Mouse (Mus musculus) MEL (cell line): ENCODE data around the gene Dtl. TPM values are rescaled to one million over a fixed set of nuclear protein-coding genes. Genes with fewer than 3 reads are reported as not detected.

ENCODE experiments used
- DNase-seq: peaks from one replicate; pipeline ENCODE4 v3.0.0; 2011; ENCODE audit warnings: low read depth, low spot score
- H3K27ac ChIP-seq: 2 replicates; pipeline ENCODE4 v1.5.1; 2012; ENCODE audit warnings: low read depth, mild to moderate bottlenecking, control low read depth, low read length, moderate library complexity; ENCODE audit not compliant: control insufficient read depth
- H3K27me3 ChIP-seq, 2 experiments: fragments of 150-350 bp in 1 of 2; sonication (generic) in 1 of 2; 2 replicates each; pipeline ENCODE4 v1.6.1; 2012; ENCODE audit warnings: low read length in 2 of 2, mild to moderate bottlenecking in 2 of 2, improper control_type of control experiment in 1 of 2, moderate library complexity in 1 of 2; ENCODE audit not compliant: insufficient read depth in 2 of 2, control insufficient read depth in 1 of 2
- H3K36me3 ChIP-seq, 2 experiments: 2 replicates each; pipeline ENCODE4 v1.6.1; 2012 to 2014; ENCODE audit warnings: low read length in 2 of 2, improper control_type of control experiment in 1 of 2, inconsistent platforms in 1 of 2, mild to moderate bottlenecking in 1 of 2; ENCODE audit not compliant: insufficient read depth in 2 of 2, control insufficient read depth in 1 of 2
- H3K4me1 ChIP-seq, 2 experiments: fragments of 150-350 bp in 1 of 2; sonication (generic) in 1 of 2; 2 replicates each; pipeline ENCODE4 v1.6.1; 2012; ENCODE audit warnings: low read length in 2 of 2, improper control_type of control experiment in 1 of 2, mild to moderate bottlenecking in 1 of 2; ENCODE audit not compliant: insufficient read depth in 2 of 2, control insufficient read depth in 1 of 2
- H3K4me3 ChIP-seq, 2 experiments: fragments of 150-350 bp in 1 of 2; sonication (generic) in 1 of 2; 2 replicates each; pipeline ENCODE4 v1.5.1; 2012; ENCODE audit warnings: low read depth in 2 of 2, low read length in 2 of 2, mild to moderate bottlenecking in 2 of 2, moderate library complexity in 2 of 2, control low read depth in 1 of 2, improper control_type of control experiment in 1 of 2; ENCODE audit not compliant: control insufficient read depth in 1 of 2, insufficient read depth in 1 of 2
- H3K79me2 ChIP-seq: 2 replicates; pipeline ENCODE4 v1.6.1; 2012; ENCODE audit warnings: mild to moderate bottlenecking, low read length, moderate library complexity; ENCODE audit not compliant: control insufficient read depth, poor library complexity, insufficient read depth
- H3K9ac ChIP-seq: 2 replicates; pipeline ENCODE4 v1.6.1; 2012; ENCODE audit warnings: low read depth, mild to moderate bottlenecking, control low read depth, low read length, moderate library complexity; ENCODE audit not compliant: control insufficient read depth, poor library complexity, severe bottlenecking
- H3K9me3 ChIP-seq: fragments of 150-350 bp; sonication (generic); replicated peaks from 2 replicates; pipeline ENCODE4 v1.6.1; 2012; ENCODE audit warnings: mild to moderate bottlenecking, low read length, improper control_type of control experiment, moderate library complexity; ENCODE audit not compliant: insufficient read depth
- CHD1 ChIP-seq: IDR thresholded peaks from 2 replicates; pipeline ENCODE4 v1.6.1; 2012; ENCODE audit warnings: low read depth, mild to moderate bottlenecking, inconsistent platforms, low read length, improper control_type of control experiment
- E2F4 ChIP-seq: IDR thresholded peaks from 2 replicates; pipeline ENCODE4 v1.6.1; 2011; ENCODE audit warnings: low read depth, low read length, improper control_type of control experiment, borderline replicate concordance
- GABPA ChIP-seq: IDR thresholded peaks from 2 replicates; pipeline ENCODE4 v1.6.1; 2012; ENCODE audit warnings: low read depth, mild to moderate bottlenecking, inconsistent platforms, low read length, improper control_type of control experiment, moderate library complexity
- HCFC1 ChIP-seq: IDR thresholded peaks from 2 replicates; pipeline ENCODE4 v1.6.1; 2012; ENCODE audit warnings: low read depth, mild to moderate bottlenecking, inconsistent platforms, low read length, improper control_type of control experiment, moderate library complexity
- JUND ChIP-seq: IDR thresholded peaks from 2 replicates; pipeline ENCODE4 v1.6.1; 2011; ENCODE audit warnings: low read depth, mild to moderate bottlenecking, improper control_type of control experiment, low read length
- MAFK ChIP-seq: IDR thresholded peaks from 2 replicates; pipeline ENCODE4 v1.6.1; 2011; ENCODE audit warnings: low read depth, mild to moderate bottlenecking, low read length, improper control_type of control experiment, borderline replicate concordance
- MAZ ChIP-seq: IDR thresholded peaks from 2 replicates; pipeline ENCODE4 v1.6.1; 2012; ENCODE audit warnings: low read depth, mild to moderate bottlenecking, inconsistent platforms, low read length, improper control_type of control experiment
- MEF2A ChIP-seq: IDR thresholded peaks from 2 replicates; pipeline ENCODE4 v1.6.1; 2014; ENCODE audit warnings: low read depth, mild to moderate bottlenecking, inconsistent platforms, low read length, improper control_type of control experiment; ENCODE audit not compliant: poor library complexity, insufficient replicate concordance, severe bottlenecking; ENCODE audit errors: extremely low read depth
- MYC ChIP-seq: IDR thresholded peaks from 2 replicates; pipeline ENCODE4 v1.6.1; 2011; ENCODE audit warnings: low read depth, mild to moderate bottlenecking, low read length, improper control_type of control experiment, moderate library complexity
- POLR2A ChIP-seq, 2 experiments: IDR thresholded peaks; 2 replicates each; pipeline ENCODE4 v1.6.1; 2011 to 2012; ENCODE audit warnings: low read length in 2 of 2, mild to moderate bottlenecking in 2 of 2, control low read depth in 1 of 2, improper control_type of control experiment in 1 of 2, low read depth in 1 of 2, moderate library complexity in 1 of 2; ENCODE audit not compliant: control insufficient read depth in 1 of 2, insufficient read depth in 1 of 2, poor library complexity in 1 of 2
- POLR2AphosphoS2 ChIP-seq: IDR thresholded peaks from 2 replicates; pipeline ENCODE4 v1.6.1; 2011; ENCODE audit warnings: low read length, improper control_type of control experiment
- RAD21 ChIP-seq: IDR thresholded peaks from 2 replicates; pipeline ENCODE4 v1.6.1; 2011; ENCODE audit warnings: mild to moderate bottlenecking, low read depth, low read length, improper control_type of control experiment
- SIN3A ChIP-seq: IDR thresholded peaks from 2 replicates; pipeline ENCODE4 v1.6.1; 2012; ENCODE audit warnings: low read length, improper control_type of control experiment, inconsistent platforms
- TBP ChIP-seq: IDR thresholded peaks from 2 replicates; pipeline ENCODE4 v1.8.0; 2011; ENCODE audit warnings: low read depth, low read length, improper control_type of control experiment
- TCF12 ChIP-seq: IDR thresholded peaks from 2 replicates; pipeline ENCODE4 v1.6.1; 2014; ENCODE audit warnings: low read depth, mild to moderate bottlenecking, inconsistent platforms, low read length, improper control_type of control experiment, moderate library complexity
- USF1 ChIP-seq: IDR thresholded peaks from 2 replicates; pipeline ENCODE4 v1.6.1; 2014; ENCODE audit warnings: low read depth, mild to moderate bottlenecking, inconsistent platforms, low read length, improper control_type of control experiment, moderate library complexity
- ZC3H11A ChIP-seq: IDR thresholded peaks from 2 replicates; pipeline ENCODE4 v1.6.1; 2012; ENCODE audit warnings: low read depth, mild to moderate bottlenecking, inconsistent platforms, low read length, improper control_type of control experiment
- ZKSCAN1 ChIP-seq: IDR thresholded peaks from 2 replicates; pipeline ENCODE4 v1.6.1; 2012; ENCODE audit warnings: low read depth, mild to moderate bottlenecking, inconsistent platforms, low read length, improper control_type of control experiment, moderate library complexity
- polyA plus RNA-seq, 2 experiments: library from polyadenylated mRNA; stranded (reverse) in 1 of 2; unstranded in 1 of 2; fragments of >175 nt in 1 of 2; fragments of >200 nt in 1 of 2; gene quantifications; 2 replicates each; pipeline versions ENCODE4 v1.2.1 to v1.2.4; 2012; ENCODE audit warnings: low replicate concordance in 2 of 2, low read depth in 1 of 2; ENCODE audit not compliant: insufficient read length in 2 of 2, insufficient read depth in 1 of 2, missing spikeins in 1 of 2
- total RNA-seq: library from RNA; depleted of rRNA; stranded (reverse); fragments of 300-350 nt; gene quantifications from 2 replicates; pipeline ENCODE4 v1.2.3, GENCODE M21; 2012

The Dtl gene
- total and polyA plus RNA-seq, 3 experiments: 42.3 to 64.6 (median 53.5) TPM

DNA sequence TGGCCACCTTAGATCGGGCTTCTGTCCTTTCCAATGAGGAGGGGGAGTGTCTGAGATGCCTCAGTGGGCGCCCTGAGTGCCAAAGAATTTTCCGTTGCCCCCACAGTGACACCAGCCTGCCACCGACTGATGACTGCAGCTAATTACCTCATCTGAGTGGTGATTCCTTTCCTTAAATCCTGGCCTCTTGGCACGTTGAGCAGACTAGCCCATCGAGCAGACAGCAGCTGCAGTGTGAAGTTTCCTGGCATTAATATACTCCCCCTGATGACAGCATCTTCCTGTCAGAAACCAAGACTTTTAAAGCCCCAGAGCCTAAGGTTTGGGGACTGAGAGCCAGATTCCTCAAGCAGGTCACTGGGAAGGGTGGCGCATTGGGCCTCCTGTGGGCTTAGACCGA lies 53.9 kb downstream of the Dtl start:
- H3K9me3 ChIP-seq: no peaks in the 10 kb centered on the region
- H3K36me3 ChIP-seq: peaks cover 0 to 3% of the 10 kb centered on the region in 2 experiments; a peak in 1 of 4 replicates
- H3K27ac ChIP-seq: no peak overlapping the region
- H3K79me2 ChIP-seq: no peaks in the 10 kb centered on the region
- TF ChIP-seq MAZ (no peak), E2F4 (no peak), POLR2AphosphoS2 (no peak), MEF2A (no peak), ZKSCAN1 (no peak), ZC3H11A (no peak), JUND (no peak), HCFC1 (no peak), TBP (no peak)
- H3K4me1 ChIP-seq: peaks cover 0 to 7% of the 10 kb centered on the region in 2 experiments; a peak in 2 of 4 replicates
- no peaks in the 10 kb centered on the region for H3K27me3 ChIP-seq
- no peak for DNase-seq
- H3K9ac ChIP-seq: no peak overlapping the region
- no peak overlapping the region for H3K4me3 ChIP-seq

DNA sequence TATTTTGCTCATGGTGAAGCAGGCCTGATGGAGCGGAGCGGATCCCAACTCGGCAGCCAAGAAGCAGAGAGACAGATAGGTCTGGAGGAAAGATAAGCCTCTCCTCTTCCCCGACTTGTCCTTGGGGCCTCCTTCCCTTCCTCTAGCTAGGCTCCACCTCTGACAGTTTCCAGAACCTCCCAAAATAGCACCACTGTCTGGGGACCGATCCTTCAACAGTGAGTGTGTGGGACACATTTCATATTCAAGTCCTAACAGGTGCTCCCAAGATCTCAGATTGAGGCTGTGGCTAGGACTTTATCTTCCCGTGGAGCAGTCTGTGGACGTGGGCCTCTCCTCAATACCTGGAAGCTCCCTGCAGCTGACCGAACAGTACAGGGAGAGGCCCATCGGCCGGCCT lies 54.7 kb downstream of the Dtl start:
- H3K4me1 ChIP-seq: peaks cover 0 to 7% of the 10 kb centered on the region in 2 experiments; a peak in 2 of 4 replicates
- no peaks in the 10 kb centered on the region for H3K79me2 ChIP-seq
- TF ChIP-seq POLR2A (IDR thresholded peaks at IDR 0.05; ENCODE audit: control insufficient read depth in 1 of 2, insufficient read depth in 1 of 2, low read depth in 1 of 2, low read length in 2 of 2, poor library complexity in 1 of 2) (no peak), CHD1 (no peak), ZC3H11A (no peak), MAFK (no peak), RAD21 (no peak), MAZ (no peak), TCF12 (no peak), SIN3A (no peak), GABPA (no peak), MYC (no peak), USF1 (no peak)
- DNase-seq: no peak
- H3K9ac ChIP-seq: no peak overlapping the region
- no peak overlapping the region for H3K27ac ChIP-seq
- no peaks in the 10 kb centered on the region for H3K9me3 ChIP-seq
- peaks cover 0 to 3% of the 10 kb centered on the region in 2 experiments; a peak in 1 of 4 replicates for H3K36me3 ChIP-seq
- H3K4me3 ChIP-seq: no peak overlapping the region
- H3K27me3 ChIP-seq: no peaks in the 10 kb centered on the region
